Mouse (Mus musculus) embryonic facial prominence, embryonic 15.5 days (tissue): ENCODE measurements at regions not wholly inside any gene's neighbourhood (a gene's known extent, or its start where the extent isn't known, plus 50 kb on each side); places are given as distances from the start of the nearest gene placed in this dataset.

Source experiments
- ATAC-seq: fragments of 200-750 bp; cut with Nextera tagmentation; 2 replicates; pipeline ENCODE4 v1.8.0; 2017; ENCODE audit warnings: low read depth, moderate TSS enrichment; ENCODE audit not compliant: insufficient number of reproducible peaks, low FRiP score, low TSS enrichment
- H3K27ac ChIP-seq: fragments of 300-500 bp; sonication (generic); replicated peaks from 2 replicates; pipeline ENCODE4 v1.5.1; 2015; ENCODE audit warnings: mild to moderate bottlenecking, inconsistent platforms
- H3K27me3 ChIP-seq: fragments of 300-500 bp; sonication (generic); 2 replicates; pipeline ENCODE4 v1.6.1; 2015; ENCODE audit warnings: inconsistent platforms
- H3K36me3 ChIP-seq: fragments of 300-500 bp; sonication (generic); 2 replicates; pipeline ENCODE4 v1.6.1; 2015; ENCODE audit warnings: mild to moderate bottlenecking, inconsistent platforms
- H3K4me1 ChIP-seq: fragments of 300-500 bp; sonication (generic); 2 replicates; pipeline ENCODE4 v1.6.1; 2015; ENCODE audit warnings: inconsistent platforms
- H3K4me2 ChIP-seq: fragments of 300-500 bp; sonication (generic); replicated peaks from 2 replicates; pipeline ENCODE4 v1.6.1; 2015; ENCODE audit warnings: mild to moderate bottlenecking, inconsistent platforms
- H3K4me3 ChIP-seq: fragments of 300-500 bp; sonication (generic); replicated peaks from 2 replicates; pipeline ENCODE4 v1.5.1; 2015; ENCODE audit warnings: mild to moderate bottlenecking, inconsistent platforms
- H3K9ac ChIP-seq: fragments of 300-500 bp; sonication (generic); 2 replicates; pipeline ENCODE4 v1.6.1; 2015; ENCODE audit warnings: inconsistent platforms
- H3K9me3 ChIP-seq: fragments of 300-500 bp; sonication (generic); replicated peaks from 2 replicates; pipeline ENCODE4 v1.6.1; 2016; ENCODE audit warnings: inconsistent platforms
- WGBS: fragments of 180-500 bp; shearing (Covaris S2); methylation state at CpG from one replicate; pipeline ENCODE4 v1.1.7; 2015; 5-methylcytosine and 5-hydroxymethylcytosine counted together

GRCm38 (mm10) chr2:71666927-71667326, 78.5 kb upstream of the Itga6 start:
- no peak for ATAC-seq
- 57% methylated on average over 2 of the region's 2 CpGs for WGBS

DNA sequence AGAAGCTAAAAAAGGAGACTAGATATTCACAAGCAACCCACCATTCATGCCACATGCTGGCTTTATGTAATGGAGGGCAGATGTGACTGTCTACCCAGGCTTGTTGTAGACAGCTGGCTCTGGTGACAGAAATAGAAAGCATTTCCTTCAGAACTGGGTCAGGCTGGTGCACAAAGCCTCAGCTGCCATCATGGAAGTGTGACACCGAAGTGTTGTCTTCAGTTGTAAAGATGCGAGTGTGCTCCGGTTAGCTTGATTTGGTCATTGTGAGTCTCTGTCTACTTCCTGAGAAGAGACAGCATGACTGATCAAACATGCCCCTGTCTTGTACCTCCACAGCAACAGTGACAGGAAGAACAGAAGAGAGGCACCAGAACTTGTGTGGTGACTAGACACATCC, 77.7 kb upstream of the Itga6 start:
- ATAC-seq: no peak
- Histone ChIP-seq H3K36me3 (no peaks in the 10 kb centered on the region), H3K27me3 (no peaks in the 10 kb centered on the region), H3K4me3 (no peak overlapping the region), H3K9ac (no peak overlapping the region), H3K27ac (no peak overlapping the region), H3K4me1 (peaks cover 13% of the 10 kb centered on the region; the same call in 1 of the 2 replicates), H3K9me3 (no peaks in the 10 kb centered on the region), H3K4me2 (no peak overlapping the region)
- 75% methylated on average over 3 of the region's 3 CpGs for WGBS

More at GRCm38 (mm10) chr2:71666927-71667326, 78.5 kb upstream of the Itga6 start:
- Histone ChIP-seq H3K27me3 (no peaks in the 10 kb centered on the region), H3K9ac (no peak overlapping the region), H3K4me1 (peaks cover 13% of the 10 kb centered on the region; the same call in 1 of the 2 replicates), H3K27ac (no peak overlapping the region), H3K4me3 (no peak overlapping the region), H3K9me3 (no peaks in the 10 kb centered on the region), H3K4me2 (no peak overlapping the region), H3K36me3 (no peaks in the 10 kb centered on the region)

GRCm38 (mm10) chr2:71670228-71670790, 75.1 kb upstream of the Itga6 start:
- Histone ChIP-seq H3K4me2 (no peak overlapping the region), H3K27me3 (no peaks in the 10 kb centered on the region), H3K9me3 (no peaks in the 10 kb centered on the region), H3K4me1 (peaks cover 28% of the 10 kb centered on the region), H3K36me3 (no peaks in the 10 kb centered on the region), H3K4me3 (no peak overlapping the region), H3K9ac (no peak overlapping the region), H3K27ac (no peak overlapping the region)
- 86% methylated on average over 6 of the region's 6 CpGs for WGBS
- no peak for ATAC-seq

- Histone ChIP-seq H3K4me3 (no peak overlapping the region), H3K36me3 (no peaks in the 10 kb centered on the region), H3K27ac (no peak overlapping the region), H3K4me2 (no peak overlapping the region), H3K9ac (no peak overlapping the region), H3K9me3 (no peaks in the 10 kb centered on the region), H3K4me1 (peaks cover 28% of the 10 kb centered on the region), H3K27me3 (no peaks in the 10 kb centered on the region)
- no peak for ATAC-seq
- WGBS: 76% methylated on average over 4 of the region's 4 CpGs
These were observed 74.5 kb upstream of the Itga6 start for GRCm38 (mm10) chr2:71670882-71671281.

DNA sequence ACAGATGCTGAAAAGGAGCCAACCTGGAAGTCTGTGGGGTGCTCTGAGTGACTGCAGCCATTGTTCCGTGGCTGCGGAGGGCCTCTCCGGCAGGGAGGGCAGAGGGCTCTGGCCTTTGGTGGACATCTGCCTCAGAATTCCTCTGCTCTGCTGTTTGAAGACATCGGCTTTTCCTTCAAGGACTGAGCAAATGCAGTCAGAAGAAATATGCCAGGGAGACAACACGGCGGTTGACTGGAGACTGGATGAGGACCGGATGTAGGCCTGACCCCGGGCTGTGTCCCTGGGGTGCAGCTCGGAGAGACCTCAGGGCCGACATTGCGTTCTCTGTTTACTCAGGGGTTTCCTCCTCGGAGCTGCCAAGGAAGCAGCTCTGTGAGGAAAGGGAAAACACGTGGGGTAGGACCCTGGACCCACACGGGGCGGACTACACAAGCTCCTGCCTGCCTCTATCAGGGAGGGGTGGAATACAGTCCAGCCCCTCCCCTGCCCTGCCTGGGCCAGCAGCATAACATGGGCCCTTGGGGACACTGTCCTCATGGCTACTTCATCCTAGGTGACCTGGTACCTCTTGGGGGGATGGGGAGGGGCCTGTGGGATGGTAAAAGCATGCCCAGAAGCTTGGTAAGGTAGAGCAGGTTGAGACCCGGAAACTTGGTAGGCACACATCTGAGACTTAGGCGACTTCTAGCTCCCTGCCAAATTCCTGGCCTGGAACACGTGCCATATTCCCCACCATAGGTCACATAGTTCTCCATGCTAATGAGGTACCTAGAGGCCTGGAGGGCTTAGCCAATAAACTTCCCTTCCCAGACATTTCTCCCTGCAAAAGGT, 72.1 kb upstream of the Itga6 start:
- H3K4me2 ChIP-seq: no peak overlapping the region
- WGBS: 48% methylated on average over 18 of the region's 18 CpGs
- ATAC-seq: peak; percentile 59
- H3K9ac ChIP-seq: no peak overlapping the region
- H3K4me1 ChIP-seq: peaks cover 15% of the 10 kb centered on the region
- H3K27ac ChIP-seq: peak overlapping the region; percentile 55; the same call in 1 of the 2 replicates
- no peak overlapping the region for H3K4me3 ChIP-seq
- no peaks in the 10 kb centered on the region for H3K27me3 ChIP-seq
- no peaks in the 10 kb centered on the region for H3K9me3 ChIP-seq
- H3K36me3 ChIP-seq: no peaks in the 10 kb centered on the region

GRCm38 (mm10) chr2:71680746-71681145, 64.7 kb upstream of the Itga6 start:
- peaks cover 7% of the 10 kb centered on the region for H3K4me1 ChIP-seq
- no peak for ATAC-seq
- no peak overlapping the region for H3K4me3 ChIP-seq
- 15% methylated on average over 1 of the region's 1 CpGs for WGBS
- H3K27me3 ChIP-seq: no peaks in the 10 kb centered on the region
- no peaks in the 10 kb centered on the region for H3K9me3 ChIP-seq
- H3K9ac ChIP-seq: no peak overlapping the region
- H3K27ac ChIP-seq: no peak overlapping the region
- no peak overlapping the region for H3K4me2 ChIP-seq
- no peaks in the 10 kb centered on the region for H3K36me3 ChIP-seq

GRCm38 (mm10) chr2:71681148-71681547, 64.3 kb upstream of the Itga6 start:
- no peak overlapping the region for H3K27ac ChIP-seq
- 33% methylated on average over 4 of the region's 4 CpGs for WGBS
- peaks cover 7% of the 10 kb centered on the region for H3K4me1 ChIP-seq

DNA sequence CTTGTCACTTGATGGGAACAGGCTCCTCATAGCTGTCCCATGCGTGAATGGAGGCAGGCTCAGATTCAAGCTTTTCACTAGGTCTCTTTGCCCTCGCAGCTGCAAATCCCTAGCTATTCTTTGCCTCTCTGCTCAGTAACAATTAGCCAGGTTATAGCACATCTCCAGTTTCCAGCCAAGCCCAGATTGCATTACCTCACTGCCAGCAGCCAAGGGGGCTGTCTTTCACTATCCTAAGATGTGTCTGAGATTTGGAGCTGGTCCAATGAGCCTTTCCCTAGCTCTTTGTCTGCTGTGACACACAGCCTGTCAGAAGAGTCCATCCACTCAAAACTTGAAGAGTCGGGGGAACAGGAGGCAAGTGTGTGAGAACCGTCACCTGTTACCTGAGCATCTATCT, 62.0 kb upstream of the Itga6 start:
- 63% methylated on average over 4 of the region's 4 CpGs for WGBS

More at GRCm38 (mm10) chr2:71681148-71681547, 64.3 kb upstream of the Itga6 start:
- Histone ChIP-seq H3K27me3 (no peaks in the 10 kb centered on the region), H3K36me3 (no peaks in the 10 kb centered on the region), H3K4me3 (no peak overlapping the region), H3K9ac (no peak overlapping the region), H3K4me2 (no peak overlapping the region), H3K9me3 (no peaks in the 10 kb centered on the region)
- no peak for ATAC-seq

DNA sequence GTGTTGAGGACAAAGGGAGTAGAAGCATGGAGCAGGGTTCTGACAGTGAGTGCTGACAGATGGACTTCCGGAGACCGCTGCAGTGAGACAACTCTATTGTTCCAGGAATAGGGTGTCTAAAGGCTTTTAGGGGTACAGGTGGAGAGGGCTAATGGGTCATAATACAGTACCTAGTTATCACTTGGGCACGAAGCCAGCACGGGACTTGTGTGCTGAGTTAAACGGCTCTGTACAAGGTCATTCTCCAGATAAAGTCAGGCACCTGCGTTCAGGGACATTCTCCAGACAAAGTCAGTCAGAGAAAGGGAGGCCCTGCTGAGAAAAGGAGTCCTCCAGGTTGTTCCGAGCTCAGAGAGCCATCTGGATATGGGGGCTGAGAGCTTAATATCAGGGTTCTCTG, 60.2 kb upstream of the Itga6 start:
- H3K4me3 ChIP-seq: no peak overlapping the region
- H3K4me1 ChIP-seq: peaks cover 18% of the 10 kb centered on the region
- no peaks in the 10 kb centered on the region for H3K36me3 ChIP-seq
- no peak for ATAC-seq
- no peaks in the 10 kb centered on the region for H3K27me3 ChIP-seq
- no peak overlapping the region for H3K27ac ChIP-seq
- H3K4me2 ChIP-seq: no peak overlapping the region
- 87% methylated on average over 7 of the region's 7 CpGs for WGBS
- H3K9ac ChIP-seq: no peak overlapping the region
- no peaks in the 10 kb centered on the region for H3K9me3 ChIP-seq

More for the DNA sequence above, 62.0 kb upstream of the Itga6 start:
- Histone ChIP-seq H3K4me1 (peaks cover 7% of the 10 kb centered on the region), H3K27ac (no peak overlapping the region), H3K4me3 (no peak overlapping the region), H3K9ac (no peak overlapping the region), H3K9me3 (no peaks in the 10 kb centered on the region), H3K27me3 (no peaks in the 10 kb centered on the region), H3K4me2 (no peak overlapping the region), H3K36me3 (no peaks in the 10 kb centered on the region)
- peak; percentile 72; the same call in 1 of the 2 replicates for ATAC-seq

GRCm38 (mm10) chr2:71689041-71689440, 56.4 kb upstream of the Itga6 start:
- Histone ChIP-seq H3K4me1 (peaks cover 20% of the 10 kb centered on the region), H3K27ac (peak overlapping the region; percentile 30; the same call in 1 of the 2 replicates), H3K27me3 (no peaks in the 10 kb centered on the region), H3K9me3 (no peaks in the 10 kb centered on the region), H3K4me2 (no peak overlapping the region), H3K9ac (no peak overlapping the region), H3K4me3 (no peak overlapping the region), H3K36me3 (no peaks in the 10 kb centered on the region)
- 15% methylated on average over 4 of the region's 4 CpGs for WGBS
- ATAC-seq: no peak

GRCm38 (mm10) chr2:71690277-71691161, 54.9 kb upstream of the Itga6 start:
- Histone ChIP-seq H3K27me3 (no peaks in the 10 kb centered on the region), H3K27ac (peak overlapping the region; percentile 59; the same call in 1 of the 2 replicates), H3K9ac (no peak overlapping the region), H3K4me2 (peak overlapping the region; percentile 30), H3K4me3 (0 out of 2 replicates have a peak overlapping the region, but pooled peaks have one; percentile 1), H3K36me3 (no peaks in the 10 kb centered on the region), H3K4me1 (peaks cover 20% of the 10 kb centered on the region), H3K9me3 (no peaks in the 10 kb centered on the region)
- WGBS: 44% methylated on average over 27 of the region's 27 CpGs
- peak; percentile 43; the same call in 1 of the 2 replicates for ATAC-seq
